Mouse (Mus musculus): Measurements from ENCODE around the gene Sowahd. TPM values are rescaled to one million over a fixed set of nuclear protein-coding genes. Genes with fewer than 3 reads are reported as not detected.

Gene Sowahd
- polyA plus RNA-seq, 1 experiment from 2014 or later = not detected

Other genes starting within 250 kb of the Sowahd start
- 123 and 138 TPM in 2 replicates for gene Ube2a, start 174.9 kb upstream of the Sowahd start, polyA plus RNA-seq (2014; fragmentation: Nextera tagmentation; extraction: Ambion mirVana)
- 38.9 and 41.4 TPM in 2 replicates for gene C330007P06Rik, start 174.7 kb upstream of the Sowahd start, polyA plus RNA-seq (2014; fragmentation: Nextera tagmentation; extraction: Ambion mirVana)
- 7.9 and 8.4 TPM in 2 replicates for gene Nkrf, start 145.9 kb upstream of the Sowahd start, polyA plus RNA-seq (2014; fragmentation: Nextera tagmentation; extraction: Ambion mirVana)
- 57.5 and 62.8 TPM in 2 replicates for gene Sept6, start 57.1 kb upstream of the Sowahd start, polyA plus RNA-seq (2014; fragmentation: Nextera tagmentation; extraction: Ambion mirVana)
- gene Rpl39, start 36.6 kb downstream of the Sowahd start, polyA plus RNA-seq (2014; fragmentation: Nextera tagmentation; extraction: Ambion mirVana) = 414 and 431 TPM in 2 replicates
- 19.0 and 27.6 TPM in 2 replicates for gene Upf3b, start 61.5 kb downstream of the Sowahd start, polyA plus RNA-seq (2014; fragmentation: Nextera tagmentation; extraction: Ambion mirVana)
- 22.3 and 25.9 TPM in 2 replicates for gene Nkap, start 78.0 kb downstream of the Sowahd start, polyA plus RNA-seq (2014; fragmentation: Nextera tagmentation; extraction: Ambion mirVana)
- 0.50 and 0.57 TPM in 2 replicates for gene Akap14, start 120.0 kb downstream of the Sowahd start, polyA plus RNA-seq (2014; fragmentation: Nextera tagmentation; extraction: Ambion mirVana)
- 443 and 479 TPM in 2 replicates for gene Ndufa1, start 142.3 kb downstream of the Sowahd start, polyA plus RNA-seq (2014; fragmentation: Nextera tagmentation; extraction: Ambion mirVana)
- gene Rnf113a1, start 142.4 kb downstream of the Sowahd start, polyA plus RNA-seq (2014; fragmentation: Nextera tagmentation; extraction: Ambion mirVana) = 16.1 and 18.5 TPM in 2 replicates
- not detected in 2 replicates for gene Gm9, start 162.2 kb downstream of the Sowahd start, polyA plus RNA-seq (2014; fragmentation: Nextera tagmentation; extraction: Ambion mirVana)
- gene Rhox1, start 173.4 kb downstream of the Sowahd start, polyA plus RNA-seq (2014; fragmentation: Nextera tagmentation; extraction: Ambion mirVana) = not detected in 2 replicates
- gene Rhox2a, start 196.1 kb downstream of the Sowahd start, polyA plus RNA-seq (2014; fragmentation: Nextera tagmentation; extraction: Ambion mirVana) = 0.26 and 0.29 TPM in 2 replicates
- not detected in 2 replicates for gene Rhox3a, start 201.1 kb downstream of the Sowahd start, polyA plus RNA-seq (2014; fragmentation: Nextera tagmentation; extraction: Ambion mirVana)
- not detected in 2 replicates for gene Rhox4a, start 216.5 kb downstream of the Sowahd start, polyA plus RNA-seq (2014; fragmentation: Nextera tagmentation; extraction: Ambion mirVana)

Measured in hindbrain, embryonic 11.5 days (tissue).